Mouse (Mus musculus): ENCODE measurements at regions not wholly inside any gene's neighbourhood (a gene's known extent, or its start where the extent isn't known, plus 50 kb on each side); places are given as distances from the start of the nearest gene placed in this dataset.

DNA sequence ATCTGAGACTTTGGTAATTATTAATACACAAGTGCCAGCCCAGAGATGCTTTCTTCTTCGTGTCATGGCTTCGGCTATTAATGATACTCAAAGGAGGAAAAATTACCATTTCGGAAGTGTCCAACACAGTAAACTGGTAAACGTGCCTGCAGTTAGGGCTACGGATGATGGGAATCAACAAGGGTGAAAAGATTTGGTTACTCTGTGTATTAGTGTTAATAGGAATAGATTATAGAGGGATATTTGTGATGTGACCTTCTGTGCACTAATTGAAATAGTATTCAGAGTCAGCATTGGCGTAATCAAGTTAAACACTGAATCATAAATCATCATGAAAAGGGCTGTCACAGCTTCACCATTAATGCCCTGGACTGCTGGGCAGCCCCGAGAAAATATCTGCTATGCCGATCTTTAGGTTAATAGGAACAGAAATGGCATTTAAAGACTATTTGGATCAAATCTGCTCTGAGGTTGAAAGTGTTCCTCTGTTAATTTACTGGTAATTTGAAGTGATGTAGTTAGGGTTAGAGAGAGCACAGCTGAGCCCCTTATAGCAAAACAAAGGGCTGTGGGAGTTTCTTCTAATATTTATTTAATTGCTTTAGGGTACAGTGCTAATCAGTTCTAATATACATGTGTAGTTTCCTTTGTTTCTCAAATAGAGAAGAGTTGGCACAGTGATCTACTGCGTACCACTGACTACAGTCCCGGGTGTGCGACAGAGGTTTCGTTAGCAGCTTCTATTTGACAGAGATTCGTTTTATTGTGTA is 160.7 kb downstream of the Rpl36a-ps1 start:
- DNase-seq (ENCODE audit: low read depth): no peak

DNA sequence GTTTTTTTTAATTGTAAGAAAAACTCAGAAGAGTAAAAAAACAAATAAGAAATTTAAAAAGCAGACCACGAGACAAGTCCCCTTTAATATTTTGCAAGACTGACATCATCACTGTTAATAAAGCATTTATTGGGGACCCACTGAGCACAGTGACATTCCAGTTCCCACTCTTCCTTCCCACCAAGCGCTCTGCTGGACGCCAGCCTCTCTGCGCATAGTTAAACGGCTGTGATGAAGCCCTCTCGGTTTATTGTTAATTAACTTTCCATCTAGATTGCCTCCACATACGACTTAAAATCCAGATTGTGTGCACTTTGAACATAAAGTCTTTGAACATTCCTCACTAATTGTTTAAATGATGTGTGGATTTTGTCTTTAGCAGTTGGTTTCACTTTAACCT is 161.7 kb downstream of the Rpl36a-ps1 start:
- DNase-seq (ENCODE audit: low read depth): no peak

- no peak for DNase-seq (ENCODE audit: low read depth)
Observed at GRCm38 (mm10) chr14:98829958-98830633, 164.0 kb downstream of the Rpl36a-ps1 start.

DNA sequence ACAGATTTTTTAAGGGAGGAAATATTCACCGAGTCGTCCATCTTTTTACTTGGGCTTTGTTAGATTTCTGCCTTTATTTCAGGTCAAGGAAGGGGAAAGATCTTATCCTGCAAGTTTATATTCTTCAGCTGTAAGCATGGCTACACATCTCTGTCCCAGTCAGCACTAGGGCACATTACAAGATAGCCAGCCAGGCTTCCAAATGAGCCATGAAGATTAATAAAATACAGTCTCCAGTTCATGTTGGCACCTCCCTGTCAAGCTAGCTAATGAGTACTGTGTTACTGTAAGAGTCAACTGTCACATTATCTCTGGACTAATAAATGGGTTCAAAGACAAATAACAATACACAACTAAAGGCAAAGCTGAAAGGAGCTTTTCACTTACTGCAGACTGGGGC is 166.6 kb downstream of the Rpl36a-ps1 start:
- no peak for DNase-seq (ENCODE audit: low read depth)

GRCm38 (mm10) chr14:98813657-98814056 is 180.5 kb downstream of the Rpl36a-ps1 start:
- no peak for DNase-seq (ENCODE audit: low read depth)

GRCm38 (mm10) chr14:98810259-98811042 is 183.7 kb downstream of the Rpl36a-ps1 start:
- no peak for DNase-seq (ENCODE audit: low read depth)

DNA sequence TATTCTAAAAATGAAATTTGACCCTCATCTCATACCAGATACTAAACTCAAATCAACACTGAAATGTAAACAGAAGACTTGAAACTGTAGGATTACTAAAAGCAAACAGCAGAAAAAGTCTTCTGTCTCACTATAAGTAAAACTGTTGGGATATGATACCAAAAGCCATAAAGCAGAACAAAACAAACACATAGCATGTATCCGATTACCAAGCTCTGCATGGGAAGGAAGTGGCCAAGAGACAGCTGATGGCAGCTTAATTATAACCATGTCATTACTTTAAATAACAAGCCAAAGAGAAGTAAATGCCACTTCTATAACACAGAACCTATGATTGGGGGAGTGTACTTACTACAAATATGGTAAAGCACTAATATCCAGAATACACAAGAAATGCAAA is 186.0 kb downstream of the Rpl36a-ps1 start:
- DNase-seq (ENCODE audit: low read depth): peak; percentile 54

- no peak for DNase-seq (ENCODE audit: low read depth)
Observed at GRCm38 (mm10) chr14:98805066-98805465, 189.1 kb downstream of the Rpl36a-ps1 start.

DNA sequence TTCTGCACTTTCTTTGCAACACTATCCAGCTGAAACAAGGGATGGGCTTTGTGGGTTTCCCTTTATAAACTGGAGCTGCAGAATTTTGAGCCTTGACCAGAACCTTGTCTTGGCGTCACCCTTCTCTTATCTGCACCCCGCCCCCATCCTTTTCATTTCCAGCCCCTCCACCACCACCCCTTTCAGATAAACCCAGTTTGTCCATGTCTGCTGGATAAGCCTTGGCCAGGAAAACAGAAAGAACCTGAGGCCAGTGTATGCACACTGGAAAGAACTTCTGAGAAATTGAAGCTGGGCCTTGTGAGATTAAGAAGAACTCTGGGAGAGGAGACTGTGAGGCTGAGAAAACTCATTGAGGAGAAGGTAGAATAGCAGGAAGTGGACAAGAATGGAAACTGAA is 192.8 kb downstream of the Rpl36a-ps1 start:
- DNase-seq (ENCODE audit: low read depth): no peak

GRCm38 (mm10) chr14:98791970-98792369 is 202.1 kb downstream of the Rpl36a-ps1 start:
- DNase-seq (ENCODE audit: low read depth): no peak

GRCm38 (mm10) chr14:98791232-98791906 is 202.7 kb downstream of the Rpl36a-ps1 start:
- no peak for DNase-seq (ENCODE audit: low read depth)

GRCm38 (mm10) chr14:98789794-98790193 is 204.3 kb downstream of the Rpl36a-ps1 start:
- peak; percentile 90 for DNase-seq (ENCODE audit: low read depth)

- no peak for DNase-seq (ENCODE audit: low read depth)
Observed at GRCm38 (mm10) chr14:98781711-98782110, 212.4 kb downstream of the Rpl36a-ps1 start.

GRCm38 (mm10) chr14:98772080-98772479 is 222.0 kb downstream of the Rpl36a-ps1 start:
- peak; percentile 27 for DNase-seq (ENCODE audit: low read depth)

GRCm38 (mm10) chr14:98768845-98769244 is 225.3 kb downstream of the Rpl36a-ps1 start:
- DNase-seq (ENCODE audit: low read depth): peak; percentile 39

DNA sequence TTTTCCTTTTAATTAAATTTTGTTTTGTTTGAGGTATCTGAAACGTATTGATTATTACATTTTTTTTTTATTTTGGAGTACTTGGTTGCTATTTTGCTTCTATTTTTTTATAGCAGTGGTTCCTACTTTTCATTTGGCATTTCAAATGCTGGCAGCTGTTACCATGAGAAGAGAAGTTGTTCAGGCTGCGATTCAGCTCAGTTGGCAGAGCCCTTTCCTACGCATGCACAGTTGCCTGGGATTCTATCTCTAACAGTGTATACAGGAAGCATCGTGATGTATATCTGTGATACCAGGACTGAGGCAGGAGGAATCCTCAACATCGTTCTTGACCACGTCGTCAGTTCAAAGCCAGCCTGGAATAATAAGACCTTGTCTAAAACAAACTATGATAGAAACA is 226.6 kb downstream of the Rpl36a-ps1 start:
- DNase-seq (ENCODE audit: low read depth): no peak

- DNase-seq (ENCODE audit: low read depth): no peak
Observed at GRCm38 (mm10) chr14:98765358-98765757, 228.8 kb downstream of the Rpl36a-ps1 start.

GRCm38 (mm10) chr14:98750766-98751165 is 243.4 kb downstream of the Rpl36a-ps1 start:
- DNase-seq (ENCODE audit: low read depth): no peak

DNA sequence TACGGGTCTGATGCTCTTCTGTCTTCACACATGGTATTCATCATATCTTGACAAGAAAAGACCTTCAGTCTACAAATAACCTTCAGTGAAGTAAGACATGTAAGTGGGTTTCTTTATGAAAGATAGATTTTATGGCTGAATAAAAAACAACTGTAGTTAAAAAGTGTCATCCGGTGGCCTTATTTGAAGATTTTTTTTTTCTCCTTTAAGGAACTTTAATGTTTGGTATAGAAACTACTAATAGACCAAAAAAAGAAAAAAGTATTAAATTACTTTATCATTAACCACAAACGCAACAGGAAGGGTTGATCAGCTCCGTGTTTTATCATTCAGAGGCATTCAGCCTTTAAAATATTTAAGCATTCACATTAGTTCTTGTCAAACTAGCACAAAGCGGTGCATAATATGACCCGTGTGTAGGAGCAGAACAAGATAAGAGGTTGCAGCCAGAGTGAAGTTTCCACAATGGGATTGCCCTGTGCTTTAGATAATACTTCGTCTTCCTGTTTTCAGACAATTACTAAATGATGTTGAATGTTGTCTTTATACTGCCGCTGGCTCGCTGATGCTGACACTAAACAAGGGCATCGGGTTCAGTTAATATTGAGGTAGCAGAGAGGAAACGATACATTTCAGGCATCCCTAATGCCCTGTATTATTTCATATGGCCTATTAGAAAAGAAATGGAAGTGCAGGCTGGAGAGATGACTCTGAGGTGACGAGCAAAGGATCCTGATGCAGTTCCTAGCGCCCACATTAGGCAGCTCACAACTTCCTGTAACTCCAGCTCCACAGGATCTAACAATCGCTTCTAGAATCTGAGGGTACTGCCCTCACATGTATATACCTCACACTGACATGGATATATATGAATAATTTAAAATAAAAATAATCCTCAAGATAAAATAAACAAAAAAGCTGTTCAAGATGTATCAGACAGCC is 244.8 kb downstream of the Rpl36a-ps1 start:
- DNase-seq (ENCODE audit: low read depth): peak; percentile 68

DNA sequence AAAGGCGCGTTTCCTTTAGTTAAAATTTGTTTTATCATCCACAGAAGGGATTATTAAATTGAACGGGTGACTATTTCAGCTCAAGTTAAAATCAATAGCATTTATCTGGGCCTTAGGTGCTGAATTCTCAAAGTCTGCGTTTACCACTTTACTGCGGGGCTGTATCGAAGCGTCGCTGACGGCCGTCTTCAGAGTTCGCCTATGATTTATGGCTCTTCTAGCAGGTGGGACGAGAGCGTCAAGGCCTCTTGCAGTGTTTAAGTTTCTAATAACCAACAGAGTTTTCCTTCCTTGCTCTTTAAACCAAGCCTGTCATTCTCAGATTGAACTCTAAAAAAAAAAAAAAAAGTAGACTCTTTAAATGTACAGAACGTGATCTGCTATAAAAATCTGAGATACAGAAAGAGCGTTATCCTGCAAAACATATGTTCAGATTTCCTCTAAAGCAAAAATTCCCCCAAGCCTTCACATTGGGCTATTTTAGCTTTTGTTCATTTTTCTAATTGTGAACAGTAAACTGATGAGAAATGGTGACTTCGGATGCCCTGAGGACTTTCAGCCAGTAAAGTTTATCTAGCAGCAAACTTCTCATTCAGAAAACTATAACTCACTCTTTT is 246.9 kb downstream of the Rpl36a-ps1 start:
- no peak for DNase-seq (ENCODE audit: low read depth)

DNA sequence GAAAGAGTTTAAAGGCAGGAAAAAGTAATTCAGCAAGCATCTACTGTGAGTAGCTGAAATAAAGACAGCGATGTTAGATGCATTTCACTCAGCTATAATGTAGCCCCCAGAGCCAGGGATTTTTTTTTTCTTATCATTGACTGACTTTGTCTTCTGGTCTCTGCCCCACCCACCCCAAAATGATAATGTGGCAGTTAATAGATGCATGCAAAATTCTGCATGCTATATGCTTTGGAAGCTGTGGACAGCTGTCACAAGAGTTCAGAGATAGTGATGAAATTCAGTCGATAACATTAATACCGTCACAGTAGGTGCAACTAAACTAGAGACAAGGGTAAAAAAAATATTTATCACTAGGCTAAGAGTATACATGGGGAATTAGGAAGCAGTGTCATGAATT is 263.7 kb downstream of the Rpl36a-ps1 start:
- no peak for DNase-seq (ENCODE audit: low read depth)

Data from 416B (cell line).